Mouse (Mus musculus): ENCODE measurements at regions not wholly inside any gene's neighbourhood (a gene's known extent, or its start where the extent isn't known, plus 50 kb on each side); places are given as distances from the start of the nearest gene placed in this dataset.

GRCm38 (mm10) chr1:179864537-179865226 is 61.2 kb upstream of the Ahctf1 start:
- 86% methylated on average over 5 of the region's 5 CpGs for WGBS
- Histone ChIP-seq H3K27me3 (no peaks in the 10 kb centered on the region), H3K9ac (no peak overlapping the region), H3K27ac (no peak overlapping the region), H3K4me3 (no peak overlapping the region), H3K4me1 (replicated peaks) (peaks cover 11% of the 10 kb centered on the region), H3K36me3 (no peaks in the 10 kb centered on the region), H3K4me2 (no peak overlapping the region), H3K9me3 (replicated peaks) (no peaks in the 10 kb centered on the region)
- no peak for ATAC-seq (replicated peaks; ENCODE audit: insufficient number of reproducible peaks, insufficient read depth, low FRiP score, low read depth)

GRCm38 (mm10) chr1:179863420-179863819 is 59.9 kb upstream of the Ahctf1 start:
- H3K4me1 ChIP-seq (replicated peaks) = peaks cover 11% of the 10 kb centered on the region
- 44% methylated on average over 4 of the region's 4 CpGs for WGBS
- no peak for ATAC-seq (replicated peaks; ENCODE audit: insufficient number of reproducible peaks, insufficient read depth, low FRiP score, low read depth)

GRCm38 (mm10) chr1:179862941-179863340 is 59.5 kb upstream of the Ahctf1 start:
- no peak overlapping the region for H3K27ac ChIP-seq
- H3K4me1 ChIP-seq (replicated peaks) = peaks cover 11% of the 10 kb centered on the region
- H3K27me3 ChIP-seq = no peaks in the 10 kb centered on the region
- no peak overlapping the region for H3K4me3 ChIP-seq
- WGBS = 42% methylated on average over 3 of the region's 3 CpGs
- no peak overlapping the region for H3K4me2 ChIP-seq
- no peak overlapping the region for H3K9ac ChIP-seq
- H3K9me3 ChIP-seq (replicated peaks) = no peaks in the 10 kb centered on the region
- no peaks in the 10 kb centered on the region for H3K36me3 ChIP-seq
- no peak for ATAC-seq (replicated peaks; ENCODE audit: insufficient number of reproducible peaks, insufficient read depth, low FRiP score, low read depth)

More at GRCm38 (mm10) chr1:179863420-179863819, 59.9 kb upstream of the Ahctf1 start:
- no peaks in the 10 kb centered on the region for H3K27me3 ChIP-seq
- no peaks in the 10 kb centered on the region for H3K9me3 ChIP-seq (replicated peaks)
- no peak overlapping the region for H3K4me3 ChIP-seq
- H3K9ac ChIP-seq = no peak overlapping the region
- no peak overlapping the region for H3K27ac ChIP-seq
- no peaks in the 10 kb centered on the region for H3K36me3 ChIP-seq
- H3K4me2 ChIP-seq = no peak overlapping the region

- Histone ChIP-seq H3K4me2 (no peak overlapping the region), H3K4me3 (no peak overlapping the region), H3K9me3 (replicated peaks) (no peaks in the 10 kb centered on the region), H3K27me3 (no peaks in the 10 kb centered on the region), H3K36me3 (no peaks in the 10 kb centered on the region), H3K9ac (no peak overlapping the region), H3K4me1 (replicated peaks) (peaks cover 10% of the 10 kb centered on the region), H3K27ac (no peak overlapping the region)
- ATAC-seq (replicated peaks; ENCODE audit: insufficient number of reproducible peaks, insufficient read depth, low FRiP score, low read depth) = no peak
- 79% methylated on average over 3 of the region's 3 CpGs for WGBS
Measured at GRCm38 (mm10) chr1:179861776-179862175, 58.3 kb upstream of the Ahctf1 start.

- WGBS = 79% methylated on average over 8 of the region's 8 CpGs
Measured at GRCm38 (mm10) chr1:179859552-179859902, 56.0 kb upstream of the Ahctf1 start.

GRCm38 (mm10) chr1:179858780-179859551 is 55.5 kb upstream of the Ahctf1 start:
- Histone ChIP-seq H3K4me1 (replicated peaks) (peaks cover 3% of the 10 kb centered on the region; the same call in 1 of the 2 replicates), H3K27me3 (no peaks in the 10 kb centered on the region), H3K4me3 (no peak overlapping the region), H3K9me3 (replicated peaks) (no peaks in the 10 kb centered on the region), H3K36me3 (no peaks in the 10 kb centered on the region), H3K4me2 (0 out of 2 replicates have a peak overlapping the region, but pooled peaks have one; percentile 6), H3K9ac (no peak overlapping the region), H3K27ac (no peak overlapping the region)
- WGBS = 41% methylated on average over 14 of the region's 14 CpGs
- ATAC-seq (replicated peaks; ENCODE audit: insufficient number of reproducible peaks, insufficient read depth, low FRiP score, low read depth) = no peak

More at GRCm38 (mm10) chr1:179859552-179859902, 56.0 kb upstream of the Ahctf1 start:
- Histone ChIP-seq H3K9ac (no peak overlapping the region), H3K4me3 (no peak overlapping the region), H3K4me1 (replicated peaks) (no peaks in the 10 kb centered on the region; the same call in 1 of the 2 replicates), H3K4me2 (no peak overlapping the region), H3K27me3 (no peaks in the 10 kb centered on the region), H3K36me3 (no peaks in the 10 kb centered on the region), H3K9me3 (replicated peaks) (no peaks in the 10 kb centered on the region), H3K27ac (no peak overlapping the region)
- no peak for ATAC-seq (replicated peaks; ENCODE audit: insufficient number of reproducible peaks, insufficient read depth, low FRiP score, low read depth)

GRCm38 (mm10) chr1:179854288-179854965 is 50.9 kb upstream of the Ahctf1 start:
- no peak overlapping the region for H3K4me2 ChIP-seq
- 36% methylated on average over 12 of the region's 12 CpGs for WGBS
- H3K4me1 ChIP-seq (replicated peaks) = peaks cover 3% of the 10 kb centered on the region; the same call in 1 of the 2 replicates
- no peaks in the 10 kb centered on the region for H3K27me3 ChIP-seq
- no peak overlapping the region for H3K4me3 ChIP-seq
- H3K36me3 ChIP-seq = no peaks in the 10 kb centered on the region
- no peak for ATAC-seq (replicated peaks; ENCODE audit: insufficient number of reproducible peaks, insufficient read depth, low FRiP score, low read depth)
- H3K9me3 ChIP-seq (replicated peaks) = no peaks in the 10 kb centered on the region
- H3K9ac ChIP-seq = no peak overlapping the region
- H3K27ac ChIP-seq = no peak overlapping the region
